Mouse (Mus musculus) forebrain, embryonic 10.5 days (tissue): ENCODE measurements at regions not wholly inside any gene's neighbourhood (a gene's known extent, or its start where the extent isn't known, plus 50 kb on each side); places are given as distances from the start of the nearest gene placed in this dataset.
A peak's percentile ranks its signal among the peaks of the same experiment; 100 is the strongest.

ENCODE experiments used
- DNase-seq: peaks from one replicate; pipeline ENCODE4 v3.0.0-alpha.2; 2017; ENCODE audit warnings: low spot score; ENCODE audit errors: extremely low spot score
- H3K27ac ChIP-seq: fragments of 300-500 bp; sonication (generic); 2 replicates; pipeline ENCODE4 v1.5.1; 2016; ENCODE audit warnings: mild to moderate bottlenecking
- H3K27me3 ChIP-seq: fragments of 300-500 bp; sonication (generic); 2 replicates; pipeline ENCODE4 v1.6.1; 2016; ENCODE audit warnings: mild to moderate bottlenecking; ENCODE audit not compliant: poor library complexity, severe bottlenecking
- H3K36me3 ChIP-seq: fragments of 300-500 bp; sonication (generic); replicated peaks from 2 replicates; pipeline ENCODE4 v1.6.1; 2016; ENCODE audit warnings: mild to moderate bottlenecking, moderate library complexity
- H3K4me1 ChIP-seq: fragments of 300-500 bp; sonication (generic); 2 replicates; pipeline ENCODE4 v1.6.1; 2016
- H3K4me3 ChIP-seq: fragments of 300-500 bp; sonication (generic); 2 replicates; pipeline ENCODE4 v1.5.1; 2016; ENCODE audit warnings: mild to moderate bottlenecking, moderate library complexity
- H3K9me3 ChIP-seq: fragments of 300-500 bp; sonication (generic); 2 replicates; pipeline ENCODE4 v1.6.1; 2016; ENCODE audit warnings: mild to moderate bottlenecking, moderate library complexity
- WGBS: fragments of 180-500 bp; shearing (Covaris S2); methylation state at CpG from one replicate; pipeline ENCODE4 v1.1.7; 2016; 5-methylcytosine and 5-hydroxymethylcytosine counted together

- no peaks in the 10 kb centered on the region for H3K36me3 ChIP-seq
- 76% methylated on average over 9 of the region's 9 CpGs for WGBS
- H3K4me1 ChIP-seq: peaks cover 22% of the 10 kb centered on the region
- H3K27ac ChIP-seq: no peak overlapping the region
- no peak overlapping the region for H3K4me3 ChIP-seq
- peaks cover 4% of the 10 kb centered on the region; the same call in 1 of the 2 replicates for H3K9me3 ChIP-seq
- H3K27me3 ChIP-seq: no peaks in the 10 kb centered on the region
- DNase-seq: no peak
These were observed 89.2 kb upstream of the Irf2bp2 start for GRCm38 (mm10) chr8:126682817-126683554.

DNA sequence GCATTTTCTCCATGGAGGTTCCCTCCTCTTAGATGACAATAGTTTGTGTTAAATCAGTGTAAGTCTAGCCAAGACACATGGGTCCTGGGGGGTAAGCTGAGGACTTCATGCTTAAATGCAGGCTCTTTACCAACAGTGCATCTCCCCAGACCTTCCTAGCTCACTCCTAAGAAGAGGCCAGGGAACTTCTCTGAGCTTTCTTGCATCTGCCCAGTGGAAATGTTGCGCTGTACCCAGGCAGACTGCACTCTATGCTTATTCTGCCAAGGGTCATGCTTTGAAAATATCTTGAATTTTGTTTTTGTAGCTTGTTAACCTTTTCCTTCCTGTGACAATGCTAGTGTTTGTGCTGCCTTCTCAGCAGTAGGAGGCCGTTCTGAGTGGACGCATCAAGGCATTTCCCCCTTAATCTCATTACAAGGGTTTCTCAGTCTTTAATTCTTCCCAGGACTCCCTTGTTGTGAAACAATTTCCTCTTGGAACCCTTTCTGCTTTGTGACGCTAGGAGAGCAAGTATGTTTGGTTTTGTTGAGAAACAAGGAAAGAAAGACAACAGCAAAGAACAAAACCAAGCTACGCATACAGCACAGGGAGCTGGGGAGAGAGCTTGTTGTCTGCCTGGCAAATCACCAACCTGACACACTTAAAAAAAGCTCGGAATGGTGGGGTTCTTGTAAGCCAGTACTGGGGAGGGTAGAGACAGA is 88.3 kb upstream of the Irf2bp2 start:
- Histone ChIP-seq H3K36me3 (no peaks in the 10 kb centered on the region), H3K27ac (peak overlapping the region; percentile 13; the same call in 1 of the 2 replicates)

DNA sequence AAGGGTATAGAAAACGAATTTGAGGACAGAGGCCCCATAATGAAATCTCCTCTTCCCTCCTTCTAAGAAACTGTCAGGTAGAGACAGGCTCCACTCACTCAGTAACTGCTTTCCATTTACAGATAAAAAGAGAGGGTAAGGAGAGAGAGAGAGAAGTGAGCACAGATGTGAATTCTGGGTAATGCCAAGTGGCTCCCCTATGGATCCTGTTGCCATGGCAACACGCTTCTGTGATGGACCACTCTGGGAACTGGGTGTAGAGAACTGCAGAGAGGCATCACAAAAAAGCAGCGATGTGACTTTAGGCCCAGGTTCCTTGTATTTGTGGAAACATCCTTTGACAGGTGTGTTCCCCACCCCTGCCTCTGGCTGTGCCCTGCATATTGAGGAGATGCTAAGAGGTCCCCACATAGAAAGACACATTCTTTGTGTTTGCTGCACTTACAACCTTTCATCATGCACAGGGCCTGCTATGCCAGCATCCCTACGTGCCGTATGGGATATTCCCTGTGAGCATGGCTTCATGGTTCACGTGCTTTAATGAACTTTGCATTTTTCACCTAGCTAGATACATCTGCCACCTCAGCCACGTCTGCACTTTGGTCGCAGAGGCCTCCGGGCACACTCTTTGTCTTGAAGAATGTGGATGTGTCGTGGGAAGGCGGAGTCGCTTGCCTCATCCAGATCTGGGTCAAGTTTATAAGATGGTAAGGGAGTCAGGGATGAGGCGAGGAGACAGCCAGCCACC is 84.4 kb upstream of the Irf2bp2 start:
- DNase-seq: no peak
- Histone ChIP-seq H3K27me3 (0 out of 2 replicates have a peak, but pooled peaks cover 4% of the 10 kb centered on the region), H3K27ac (no peak overlapping the region), H3K9me3 (peaks cover 4% of the 10 kb centered on the region; the same call in 1 of the 2 replicates), H3K36me3 (no peaks in the 10 kb centered on the region), H3K4me1 (peaks cover 26% of the 10 kb centered on the region), H3K4me3 (no peak overlapping the region)
- WGBS: 80% methylated on average over 13 of the region's 13 CpGs

More for the DNA sequence above, 88.3 kb upstream of the Irf2bp2 start:
- DNase-seq: no peak
- H3K4me1 ChIP-seq: peaks cover 26% of the 10 kb centered on the region
- peaks cover 4% of the 10 kb centered on the region; the same call in 1 of the 2 replicates for H3K9me3 ChIP-seq
- 34% methylated on average over 6 of the region's 6 CpGs for WGBS
- no peak overlapping the region for H3K4me3 ChIP-seq
- H3K27me3 ChIP-seq: no peaks in the 10 kb centered on the region

- Histone ChIP-seq H3K27ac (no peak overlapping the region), H3K4me1 (peaks cover 14% of the 10 kb centered on the region), H3K27me3 (0 out of 2 replicates have a peak, but pooled peaks cover 4% of the 10 kb centered on the region), H3K4me3 (no peak overlapping the region), H3K36me3 (no peaks in the 10 kb centered on the region), H3K9me3 (no peaks in the 10 kb centered on the region)
- DNase-seq: no peak
- 92% methylated on average over 2 of the region's 2 CpGs for WGBS
These were observed 81.4 kb upstream of the Irf2bp2 start for GRCm38 (mm10) chr8:126675153-126675552.

DNA sequence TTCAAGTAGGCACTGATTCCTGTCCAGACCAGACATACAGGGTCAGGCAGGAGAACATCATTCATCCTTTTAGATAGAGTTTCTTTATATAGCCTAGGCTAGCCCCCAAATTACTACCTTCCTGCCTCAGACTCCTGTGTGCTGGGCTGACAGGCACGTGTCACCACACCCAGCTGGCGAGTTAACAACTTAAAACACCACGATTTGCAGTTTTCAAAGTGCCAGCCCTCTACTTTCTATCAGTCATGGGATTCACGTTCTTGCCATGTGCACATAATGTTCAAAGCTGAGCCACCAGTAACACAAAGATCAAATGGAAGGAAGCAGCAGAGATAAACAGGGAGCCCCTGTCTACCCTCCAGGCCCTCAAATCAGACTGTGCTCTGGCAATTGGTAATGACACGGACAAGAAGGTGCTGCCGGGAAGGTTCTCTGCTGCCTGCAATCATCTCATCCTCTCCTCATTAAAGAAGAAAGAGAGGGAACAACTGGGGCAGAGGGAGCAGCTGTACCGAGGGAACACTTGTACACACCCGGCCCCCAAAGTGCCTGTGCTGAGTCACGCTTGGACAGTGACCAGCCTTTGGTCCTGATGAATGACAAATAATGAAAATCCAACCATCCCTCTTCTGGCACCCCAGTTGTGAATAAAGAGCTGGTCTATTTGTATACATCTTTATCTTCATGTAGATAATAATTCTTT is 79.4 kb upstream of the Irf2bp2 start:
- Histone ChIP-seq H3K36me3 (no peaks in the 10 kb centered on the region), H3K4me1 (peaks cover 25% of the 10 kb centered on the region), H3K4me3 (no peak overlapping the region), H3K27ac (no peak overlapping the region), H3K27me3 (0 out of 2 replicates have a peak, but pooled peaks cover 7% of the 10 kb centered on the region), H3K9me3 (no peaks in the 10 kb centered on the region)
- 88% methylated on average over 9 of the region's 9 CpGs for WGBS
- DNase-seq: no peak

GRCm38 (mm10) chr8:126671594-126671993 is 77.8 kb upstream of the Irf2bp2 start:
- no peak overlapping the region for H3K4me3 ChIP-seq
- H3K9me3 ChIP-seq: no peaks in the 10 kb centered on the region
- no peaks in the 10 kb centered on the region for H3K36me3 ChIP-seq
- 93% methylated on average over 11 of the region's 11 CpGs for WGBS
- H3K4me1 ChIP-seq: peaks cover 34% of the 10 kb centered on the region
- H3K27ac ChIP-seq: no peak overlapping the region
- H3K27me3 ChIP-seq: peaks cover 11% of the 10 kb centered on the region; the same call in 1 of the 2 replicates
- no peak for DNase-seq

DNA sequence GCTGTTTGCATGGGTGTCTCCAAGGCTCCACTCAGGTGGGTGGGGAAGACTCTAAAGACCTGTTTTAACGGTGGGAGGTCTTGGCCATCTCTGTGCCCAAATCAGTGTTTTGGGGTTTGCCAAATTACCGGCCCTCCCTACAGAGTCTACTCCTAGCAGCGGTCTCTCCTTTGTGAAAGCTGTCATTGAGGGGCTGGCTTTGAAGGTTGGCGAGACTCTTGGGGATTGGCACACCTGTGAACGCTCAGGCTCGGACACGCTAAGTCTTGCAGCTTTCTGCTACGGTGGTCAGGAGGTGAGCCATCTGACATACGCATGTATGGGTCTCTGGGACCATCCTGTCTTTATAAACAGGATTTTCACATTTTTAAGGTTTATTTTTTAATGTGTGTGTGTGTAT is 76.1 kb upstream of the Irf2bp2 start:
- Histone ChIP-seq H3K36me3 (no peaks in the 10 kb centered on the region), H3K4me3 (no peak overlapping the region), H3K9me3 (no peaks in the 10 kb centered on the region), H3K27me3 (peaks cover 11% of the 10 kb centered on the region; the same call in 1 of the 2 replicates), H3K27ac (peak overlapping the region; percentile 35; the same call in 1 of the 2 replicates), H3K4me1 (peaks cover 51% of the 10 kb centered on the region)
- DNase-seq: no peak
- 94% methylated on average over 9 of the region's 9 CpGs for WGBS

DNA sequence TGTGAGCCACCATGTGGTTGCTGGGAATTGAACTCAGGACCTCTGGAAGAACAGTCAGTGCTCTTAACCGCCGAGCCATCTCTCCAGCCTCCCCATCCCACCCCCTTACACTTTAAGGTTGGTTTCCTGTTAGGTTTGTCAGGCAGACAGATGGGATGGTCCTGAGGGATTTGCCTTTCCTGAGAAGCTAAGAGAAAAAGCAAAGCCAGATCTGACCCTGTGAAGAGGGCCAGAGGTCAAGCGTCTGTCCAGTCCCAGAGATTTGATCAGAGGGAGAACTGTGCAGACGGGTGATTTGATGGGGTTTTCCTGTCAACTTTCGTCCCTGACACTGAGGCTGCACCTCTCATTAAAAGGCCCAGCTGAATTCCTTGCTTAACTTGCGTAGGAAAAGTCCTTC is 75.4 kb upstream of the Irf2bp2 start:
- H3K4me1 ChIP-seq: peaks cover 57% of the 10 kb centered on the region
- H3K36me3 ChIP-seq: no peaks in the 10 kb centered on the region
- H3K9me3 ChIP-seq: no peaks in the 10 kb centered on the region
- peaks cover 18% of the 10 kb centered on the region; the same call in 1 of the 2 replicates for H3K27me3 ChIP-seq
- WGBS: 56% methylated on average over 6 of the region's 6 CpGs
- 0 out of 2 replicates have a peak overlapping the region, but pooled peaks have one; percentile 35 for H3K27ac ChIP-seq
- H3K4me3 ChIP-seq: no peak overlapping the region
- DNase-seq: no peak

DNA sequence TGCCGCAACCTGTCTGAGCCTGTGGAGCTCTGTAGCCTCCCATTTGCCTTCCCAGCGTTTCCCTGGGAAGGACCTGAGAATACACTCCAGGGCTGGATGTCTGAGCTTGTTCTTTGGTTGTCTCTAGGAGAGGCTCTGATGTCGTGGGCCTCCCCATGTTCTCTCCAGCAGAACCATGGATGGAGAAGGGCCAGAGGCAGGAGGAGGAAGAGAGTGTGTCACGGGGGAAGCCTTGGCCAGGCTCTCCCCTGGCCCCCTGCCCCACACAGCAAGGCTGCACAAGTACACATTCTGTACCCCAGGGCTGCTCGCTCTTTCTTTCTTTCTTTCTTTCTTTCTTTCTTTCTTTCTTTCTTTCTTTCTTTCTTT is 74.9 kb upstream of the Irf2bp2 start:
- Histone ChIP-seq H3K36me3 (no peaks in the 10 kb centered on the region), H3K9me3 (no peaks in the 10 kb centered on the region), H3K4me1 (peaks cover 62% of the 10 kb centered on the region), H3K27me3 (peaks cover 20% of the 10 kb centered on the region; the same call in 1 of the 2 replicates), H3K4me3 (no peak overlapping the region), H3K27ac (peak overlapping the region; percentile 91)
- DNase-seq: no peak
- 84% methylated on average over 5 of the region's 5 CpGs for WGBS

DNA sequence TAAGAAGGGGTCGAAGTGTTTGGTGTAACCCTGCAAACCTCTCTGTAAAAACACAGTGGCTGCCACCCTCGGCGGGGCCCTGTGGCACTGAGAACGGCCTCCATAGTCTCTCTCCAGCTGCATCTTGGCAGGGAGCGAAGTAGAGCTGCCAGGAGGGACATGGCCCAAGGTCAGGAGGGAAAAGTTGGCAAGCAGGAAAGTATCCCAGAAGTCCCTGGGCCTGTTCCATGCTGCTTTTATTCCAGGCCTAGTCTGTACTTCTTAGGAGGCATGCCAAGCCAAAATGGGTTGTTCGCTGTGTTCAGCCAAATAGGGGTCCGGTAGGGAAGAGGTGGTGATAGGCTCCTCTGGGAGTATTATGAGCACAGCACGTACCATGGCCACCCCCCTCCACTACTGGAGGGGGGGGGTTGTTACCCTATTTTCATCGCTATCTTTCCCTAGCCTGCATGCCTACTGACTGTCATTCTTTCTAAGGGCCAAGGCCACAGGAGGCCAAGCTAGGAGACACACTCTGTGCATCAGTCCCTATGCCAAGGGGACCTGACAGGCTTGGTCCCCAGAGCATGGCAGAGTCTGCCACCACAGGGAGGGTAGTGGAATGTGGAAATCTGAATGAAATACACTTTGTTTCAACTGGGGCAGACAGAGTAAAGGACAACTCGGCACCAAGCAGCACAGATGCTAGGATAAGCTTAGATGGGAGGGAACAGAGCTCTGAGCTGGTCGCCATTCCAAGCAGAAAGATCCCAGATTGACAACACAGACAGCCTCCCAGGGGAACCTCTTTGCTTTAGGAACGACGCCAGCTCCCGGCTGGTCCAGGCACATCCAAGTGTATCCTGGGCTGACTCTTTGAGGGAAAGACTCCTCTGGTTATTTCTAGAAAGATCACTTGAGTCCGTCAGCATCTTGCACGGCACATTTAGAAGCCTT is 74.2 kb upstream of the Irf2bp2 start:
- Histone ChIP-seq H3K36me3 (no peaks in the 10 kb centered on the region), H3K4me3 (no peak overlapping the region), H3K27ac (peak overlapping the region; percentile 91), H3K27me3 (peaks cover 20% of the 10 kb centered on the region; the same call in 1 of the 2 replicates), H3K4me1 (peaks cover 68% of the 10 kb centered on the region), H3K9me3 (no peaks in the 10 kb centered on the region)
- WGBS: 86% methylated on average over 16 of the region's 16 CpGs
- DNase-seq: no peak

DNA sequence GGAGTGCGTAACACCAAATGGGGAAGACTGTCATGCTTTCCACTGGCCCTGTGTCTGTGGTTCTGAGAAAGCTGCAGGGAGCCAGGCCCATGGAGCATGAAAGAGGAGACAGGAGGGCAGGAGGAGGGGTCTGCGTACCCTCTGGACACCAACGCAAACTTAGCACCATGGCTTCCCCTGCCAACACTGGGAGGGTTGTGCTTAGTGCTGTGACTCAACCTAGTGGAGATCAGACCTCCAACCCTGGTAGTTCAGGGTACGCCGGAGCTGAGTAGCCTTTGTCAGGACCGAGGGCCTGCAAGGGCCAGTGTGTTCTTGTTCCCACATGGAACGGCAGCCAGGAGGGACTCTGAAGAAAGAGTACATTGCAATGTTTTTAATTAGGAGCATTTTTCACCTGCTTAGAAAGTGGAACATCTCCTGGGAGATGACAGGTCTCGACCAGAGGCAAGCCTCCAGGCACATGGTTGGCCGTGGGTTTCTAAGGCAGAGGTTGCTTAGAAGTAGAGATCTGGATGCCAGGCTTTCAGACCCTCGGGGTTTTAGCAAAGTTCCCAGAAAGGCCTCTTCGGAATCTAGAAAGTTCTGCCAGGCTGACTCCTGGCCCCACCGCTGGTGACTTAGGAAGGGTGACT is 73.4 kb upstream of the Irf2bp2 start:
- peak overlapping the region; percentile 91 for H3K27ac ChIP-seq
- no peaks in the 10 kb centered on the region for H3K9me3 ChIP-seq
- H3K36me3 ChIP-seq: no peaks in the 10 kb centered on the region
- H3K4me3 ChIP-seq: peak overlapping the region; percentile 34
- H3K27me3 ChIP-seq: peaks cover 20% of the 10 kb centered on the region; the same call in 1 of the 2 replicates
- WGBS: 68% methylated on average over 12 of the region's 12 CpGs
- H3K4me1 ChIP-seq: peaks cover 76% of the 10 kb centered on the region
- no peak for DNase-seq
